In the genomic region with DNA sequence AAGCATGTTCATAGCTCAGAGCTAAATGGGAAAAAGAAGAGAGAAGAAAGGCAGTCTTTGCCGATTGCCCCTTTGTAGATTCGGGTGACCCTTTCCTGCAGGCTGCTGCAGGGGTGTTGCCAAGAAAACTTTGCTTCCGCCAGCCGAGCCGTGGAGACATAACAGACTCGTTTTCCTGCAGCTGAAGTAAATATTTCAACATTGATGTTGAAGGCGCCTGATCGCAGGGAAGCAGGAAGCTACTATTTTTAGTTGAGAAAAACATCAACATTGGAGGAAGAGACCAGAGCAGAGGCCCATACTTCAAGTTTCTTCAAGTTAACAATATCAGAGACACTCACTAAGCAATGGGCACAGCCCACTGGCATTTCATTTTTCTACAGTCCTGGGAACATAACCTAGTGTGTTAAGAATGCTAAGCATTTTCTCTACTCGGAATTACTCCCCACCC, we compare ENCODE assay signal across 9 mouse cellular contexts.
DNase-seq lines count a peak whose midpoint lies in the region; ATAC-seq and TF ChIP-seq lines count a peak whose summit lies in the region.
"Had no signal": no experiment of that assay in that cellular context is flagged by ENCODE, and none has a peak within 500 bp of the region (broad histone marks: within the 10 kb centered on the region; RNA-seq: fewer than 3 reads in every experiment).

No protein-coding gene starts in this region.

- peaks cover 34% of the 10 kb centered on the region for H3K4me1 ChIP-seq in forebrain, embryonic 10.5 days
- peaks cover 9% of the 10 kb centered on the region for H3K4me1 ChIP-seq in forebrain, embryonic 16.5 days (replicated peaks; ENCODE audit: control insufficient read depth, insufficient read depth, low read length)
- peaks cover 35% of the 10 kb centered on the region for H3K4me1 ChIP-seq in heart, embryonic 13.5 days
- H3K4me1 ChIP-seq in kidney, postnatal 0 days (replicated peaks; ENCODE audit: insufficient read depth, low read length): peaks cover 12% of the 10 kb centered on the region; the same call in 1 of the 2 replicates

- TF ChIP-seq CTCF in kidney, postnatal 0 days (IDR thresholded peaks at IDR 0.05; ENCODE audit: low read depth): no peak

- H3K4me2 ChIP-seq in forebrain, embryonic 16.5 days (ENCODE audit: low read length): no peak overlapping the region
- H3K4me2 ChIP-seq in heart, embryonic 13.5 days: peak overlapping the region; percentile 34
- H3K4me2 ChIP-seq in kidney, postnatal 0 days (ENCODE audit: low read length): no peak overlapping the region

- no peak overlapping the region for H3K4me3 ChIP-seq in forebrain, embryonic 10.5 days
- H3K4me3 ChIP-seq in forebrain, embryonic 16.5 days (replicated peaks; ENCODE audit: low read length): no peak overlapping the region
- H3K4me3 ChIP-seq in heart, embryonic 13.5 days: no peak overlapping the region
- no peak overlapping the region for H3K4me3 ChIP-seq in kidney, postnatal 0 days (replicated peaks; ENCODE audit: low read depth, low read length)

- H3K36me3 ChIP-seq in forebrain, embryonic 10.5 days (replicated peaks): no peaks in the 10 kb centered on the region
- H3K36me3 ChIP-seq in forebrain, embryonic 16.5 days (ENCODE audit: control insufficient read depth, insufficient read depth): no peaks in the 10 kb centered on the region
- no peaks in the 10 kb centered on the region for H3K36me3 ChIP-seq in heart, embryonic 13.5 days
- H3K36me3 ChIP-seq in kidney, postnatal 0 days (ENCODE audit: insufficient read depth, low read length): no peaks in the 10 kb centered on the region

- peak overlapping the region; percentile 71 for H3K27ac ChIP-seq in forebrain, embryonic 10.5 days
- no peak overlapping the region for H3K27ac ChIP-seq in forebrain, embryonic 16.5 days (ENCODE audit: low read length)
- peak overlapping the region; percentile 86 for H3K27ac ChIP-seq in heart, embryonic 13.5 days (replicated peaks)
- H3K27ac ChIP-seq in kidney, postnatal 0 days: peak overlapping the region; percentile 87

- peaks cover 4% of the 10 kb centered on the region for H3K9me3 ChIP-seq in forebrain, embryonic 10.5 days
- peaks cover 5% of the 10 kb centered on the region; the same call in 1 of the 2 replicates for H3K9me3 ChIP-seq in forebrain, embryonic 16.5 days (ENCODE audit: control insufficient read depth, low read length)
- 0 out of 2 replicates have a peak, but pooled peaks cover 5% of the 10 kb centered on the region for H3K9me3 ChIP-seq in heart, embryonic 13.5 days
- no peaks in the 10 kb centered on the region for H3K9me3 ChIP-seq in kidney, postnatal 0 days (replicated peaks; ENCODE audit: low read length)

- no peak for DNase-seq in forebrain, embryonic 10.5 days (ENCODE audit: extremely low spot score, low spot score)
- DNase-seq in embryo, embryonic 10.5 days (ENCODE audit: low spot score): peak; percentile 36
- DNase-seq in kidney, postnatal 0 days (ENCODE audit: low spot score): peak; percentile 90
- DNase-seq in lung, postnatal 25 days (ENCODE audit: low spot score): peak; percentile 82
- peak; percentile 55 for DNase-seq in testis, postnatal 10 days (ENCODE audit: low spot score)
- DNase-seq in right cerebral cortex, postnatal 25 days: no peak

- 60% methylated on average over 9 of the region's 9 CpGs for WGBS in forebrain, embryonic 10.5 days
- WGBS in forebrain, embryonic 16.5 days: 40% methylated on average over 9 of the region's 9 CpGs
- WGBS in heart, embryonic 13.5 days: 9% methylated on average over 9 of the region's 9 CpGs
- 16% methylated on average over 9 of the region's 9 CpGs for WGBS in kidney, postnatal 0 days

- H3K27me3 ChIP-seq in forebrain, embryonic 10.5 days (ENCODE audit: poor library complexity, severe bottlenecking): no peaks in the 10 kb centered on the region
- H3K27me3 ChIP-seq in forebrain, embryonic 16.5 days (replicated peaks; ENCODE audit: control insufficient read depth, insufficient read depth, low read length): no peaks in the 10 kb centered on the region
- no peaks in the 10 kb centered on the region for H3K27me3 ChIP-seq in heart, embryonic 13.5 days (replicated peaks)
- no peaks in the 10 kb centered on the region for H3K27me3 ChIP-seq in kidney, postnatal 0 days (ENCODE audit: insufficient read depth, low read length)
- H3K27me3 ChIP-seq: CH12.LX had no signal

- H3K9ac ChIP-seq in forebrain, embryonic 16.5 days (replicated peaks; ENCODE audit: low read depth, low read length): no peak overlapping the region
- H3K9ac ChIP-seq in heart, embryonic 13.5 days: no peak overlapping the region
- no peak overlapping the region for H3K9ac ChIP-seq in kidney, postnatal 0 days (ENCODE audit: low read depth, low read length)

- ATAC-seq in forebrain, embryonic 16.5 days: no peak
- no peak; the same call in 1 of the 2 replicates for ATAC-seq in heart, embryonic 13.5 days (ENCODE audit: extremely low read depth, insufficient number of reproducible peaks, low FRiP score, low TSS enrichment)
- no peak for ATAC-seq in kidney, postnatal 0 days (replicated peaks; ENCODE audit: low FRiP score, low read depth)

Comparison
In these comparisons a context has a peak if more than half of its experiments do, and no peak if none do; other contexts are left out.
1. DNase-seq: peak in embryo, embryonic 10.5 days (single experiment), kidney, postnatal 0 days (single experiment), lung, postnatal 25 days (single experiment) and testis, postnatal 10 days (single experiment); none in forebrain, embryonic 10.5 days (single experiment) and right cerebral cortex, postnatal 25 days (single experiment).